Comparison of ENCODE assay signal across 15 mouse cellular contexts in the genomic region with DNA sequence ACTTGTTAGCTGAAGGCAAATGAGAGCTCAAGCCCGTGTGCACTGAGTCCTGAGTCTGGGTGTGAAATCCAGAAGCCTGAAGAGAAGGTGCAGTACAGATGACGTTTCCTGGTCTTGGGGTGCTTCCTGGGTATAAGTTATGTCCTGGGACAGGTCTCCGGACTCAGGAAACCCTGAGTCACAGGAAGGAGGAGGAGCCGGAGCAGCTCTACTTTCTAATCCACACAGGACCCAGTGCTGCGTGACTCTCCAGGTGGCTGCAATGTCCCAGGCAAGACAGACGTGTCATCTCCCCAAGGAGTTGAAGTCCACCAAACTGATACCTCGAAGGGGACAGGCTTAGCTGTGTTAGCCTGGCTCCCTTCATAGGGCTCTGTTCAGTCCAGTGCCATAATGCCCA. TPM values are rescaled to one million over a fixed set of nuclear protein-coding genes. Genes with fewer than 3 reads are reported as not detected.
DNase-seq lines count a peak whose midpoint lies in the region; ATAC-seq and TF ChIP-seq lines count a peak whose summit lies in the region.
"Had no signal": no experiment of that assay in that cellular context is flagged by ENCODE, and none has a peak within 500 bp of the region (broad histone marks: within the 10 kb centered on the region; RNA-seq: fewer than 3 reads in every experiment).

No protein-coding gene starts in this region.

- peaks cover 14% of the 10 kb centered on the region for H3K4me1 ChIP-seq in lung, adult 2 months (ENCODE audit: control insufficient read depth, insufficient read depth, low read length)
- H3K4me1 ChIP-seq: forebrain, embryonic 15.5 days; limb, embryonic 10.5 days; liver, embryonic 13.5 days; neural tube, embryonic 15.5 days had no signal

- no peak overlapping the region for H3K4me3 ChIP-seq in lung, adult 2 months (replicated peaks; ENCODE audit: extremely low read depth, low read depth, low read length)
- H3K4me3 ChIP-seq: forebrain, embryonic 15.5 days; limb, embryonic 10.5 days; liver, embryonic 13.5 days; neural tube, embryonic 15.5 days had no signal

- peak; percentile 97 for DNase-seq in heart, adult 11 months
- no peak for DNase-seq in heart, postnatal 10 days
- no peak for DNase-seq in lung, adult 2 months
- no peak for DNase-seq in lung, postnatal 25 days (ENCODE audit: low spot score)
- peak; percentile 39 for DNase-seq in naive thymus-derived CD4-positive, alpha-beta T cell, adult 2 months (ENCODE audit: low read depth)
- DNase-seq in left cerebral cortex, postnatal 36 days (ENCODE audit: low spot score in 2 of 2), result no peak
- DNase-seq in cerebellum, adult 18-20 months, result no peak
- DNase-seq: cerebellum, adult 9-10 months; gastrocnemius, postnatal 25 days; liver, embryonic 13.5 days had no signal

- peak; percentile 15 to 42; a peak in 1 of 4 replicates for ATAC-seq in hematopoietic stem cell, adult 5-6 weeks (replicated peaks in 1 of 2; ENCODE audit: insufficient read depth in 1 of 2, low FRiP score in 2 of 2, low TSS enrichment in 1 of 2, low read depth in 1 of 2, poor library complexity in 2 of 2, severe bottlenecking in 2 of 2)
- ATAC-seq: forebrain, embryonic 15.5 days; inflammation-experienced regulatory T-cells, adult 6 months had no signal

- peak; percentile 55; the same call in 1 of the 2 replicates for TF ChIP-seq POLR2A in lung, adult 2 months (IDR thresholded peaks at IDR 0.05; ENCODE audit: borderline replicate concordance, extremely low read depth, low read depth, low read length)

- TF ChIP-seq CTCF in lung, adult 2 months (IDR thresholded peaks at IDR 0.05; ENCODE audit: insufficient read depth, low read length), result no peak

- 43% methylated on average over 7 of the region's 7 CpGs for WGBS in lung, adult 2 months

- intact Hi-C loops in heart, postnatal 10 days (cut with DNase I), result no loop called here
- intact Hi-C loops in left cerebral cortex, postnatal 36 days (cut with DNase I), result no loop called here

RNA-seq across cellular contexts. Expression of gene Klf2, which starts 44.6 kb away (rescaled TPM):
- total RNA-seq in heart, postnatal 10 days (2021), result 10 to 100 TPM; 69.7 to 82.8 TPM
- 144 and 340 TPM in 2 replicates for polyA plus RNA-seq in lung, adult 2 months (2012; rRNA removed)
- 9.4 and 17.1 TPM in 2 replicates for total RNA-seq in hematopoietic stem cell, adult 5-6 weeks (2017)
- total RNA-seq in left cerebral cortex, postnatal 36 days (2021), result 10 to 100 TPM; 13.5 to 22.2 TPM

RNA-seq across cellular contexts. Expression of gene Eps15l1, which starts 57.8 kb away (rescaled TPM):
- 10 to 100 TPM; 49.9 to 52.4 TPM for total RNA-seq in heart, postnatal 10 days (2021)
- 35.5 and 48.3 TPM in 2 replicates for polyA plus RNA-seq in lung, adult 2 months (2012; rRNA removed)
- total RNA-seq in hematopoietic stem cell, adult 5-6 weeks (2017), result 50.0 and 54.2 TPM in 2 replicates
- total RNA-seq in left cerebral cortex, postnatal 36 days (2021), result 10 to 100 TPM; 60.0 to 75.6 TPM

RNA-seq across cellular contexts. Expression of gene Gm10282, which starts 58.4 kb away (rescaled TPM):
- 10 to 100 TPM; 15.9 to 19.4 TPM for total RNA-seq in heart, postnatal 10 days (2021)
- polyA plus RNA-seq in lung, adult 2 months (2012; rRNA removed), result 0.53 and 1.8 TPM in 2 replicates
- 35.8 and 41.2 TPM in 2 replicates for total RNA-seq in hematopoietic stem cell, adult 5-6 weeks (2017)
- total RNA-seq in left cerebral cortex, postnatal 36 days (2021), result 1 to 10 TPM; 5.2 to 6.4 TPM

Comparison
In these comparisons a context has a peak if more than half of its experiments do, and no peak if none do; other contexts are left out.
1. DNase-seq: peak in heart, adult 11 months (single experiment) and naive thymus-derived CD4-positive, alpha-beta T cell, adult 2 months (single experiment); none in heart, postnatal 10 days (0 of 2), lung, adult 2 months (single experiment), lung, postnatal 25 days (single experiment), left cerebral cortex, postnatal 36 days (0 of 2) and cerebellum, adult 18-20 months (0 of 2).